In the genomic region with DNA sequence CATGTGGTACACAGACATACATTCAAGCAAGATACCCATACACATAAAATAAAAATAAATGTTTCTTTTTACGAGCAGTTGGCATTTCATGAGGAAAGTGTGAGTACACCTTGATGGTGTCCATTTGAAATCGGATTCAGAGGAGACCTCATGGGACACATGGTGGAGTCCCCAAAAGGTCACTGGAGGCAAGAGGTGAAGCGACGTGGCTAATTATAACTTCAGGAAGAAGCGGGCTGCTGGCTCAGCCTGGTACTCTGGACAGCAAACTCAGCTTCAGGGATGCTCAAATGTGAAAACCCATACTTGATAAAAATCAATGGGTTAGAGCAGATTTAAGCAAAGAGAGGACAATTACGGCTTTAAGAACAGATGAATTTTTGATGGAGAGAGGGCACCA, we compare ENCODE assay signal across 8 mouse cellular contexts. TPM values are rescaled to one million over a fixed set of nuclear protein-coding genes. Genes with fewer than 3 reads are reported as not detected.
DNase-seq lines count a peak whose midpoint lies in the region; ATAC-seq lines count a peak whose summit lies in the region.

No protein-coding gene starts in this region.

- peaks cover 24% of the 10 kb centered on the region for H3K4me1 ChIP-seq in heart, embryonic 11.5 days (ENCODE audit: control insufficient read depth, insufficient read depth, low read length)
- H3K4me1 ChIP-seq in brown adipose tissue, adult 24 weeks (ENCODE audit: control insufficient read depth, insufficient read depth, insufficient read length, low read length) = peaks cover 18% of the 10 kb centered on the region
- H3K4me1 ChIP-seq in hindbrain, embryonic 13.5 days (replicated peaks) = peaks cover 31% of the 10 kb centered on the region

- intact Hi-C loops in heart, postnatal 10 days (cut with DNase I) = no loop called here

- H3K4me3 ChIP-seq in heart, embryonic 11.5 days (ENCODE audit: low read depth, low read length) = no peak overlapping the region
- no peak overlapping the region for H3K4me3 ChIP-seq in brown adipose tissue, adult 24 weeks (ENCODE audit: insufficient read depth, low read depth, low read length)
- H3K4me3 ChIP-seq in hindbrain, embryonic 13.5 days = peak overlapping the region; percentile 25
- H3K4me3 ChIP-seq in macrophage (ENCODE audit: inconsistent target) = no peak overlapping the region

- ATAC-seq in heart, embryonic 11.5 days (replicated peaks; ENCODE audit: insufficient number of reproducible peaks, low FRiP score, low TSS enrichment) = no peak
- ATAC-seq in hindbrain, embryonic 13.5 days (ENCODE audit: low FRiP score) = no peak
- no peak for ATAC-seq in granulocyte monocyte progenitor cell, adult 5-6 weeks (replicated peaks; ENCODE audit: poor library complexity, severe bottlenecking)

- H3K27me3 ChIP-seq in heart, embryonic 11.5 days (ENCODE audit: control insufficient read depth, insufficient read depth, low read length) = no peaks in the 10 kb centered on the region
- 0 out of 2 replicates have a peak, but pooled peaks cover 3% of the 10 kb centered on the region for H3K27me3 ChIP-seq in hindbrain, embryonic 13.5 days

- H3K36me3 ChIP-seq in heart, embryonic 11.5 days (ENCODE audit: control insufficient read depth, insufficient read depth, low read length) = no peaks in the 10 kb centered on the region
- no peaks in the 10 kb centered on the region for H3K36me3 ChIP-seq in hindbrain, embryonic 13.5 days
- H3K36me3 ChIP-seq in macrophage (ENCODE audit: inconsistent target) = no peaks in the 10 kb centered on the region; the same call in 1 of the 2 replicates

- H3K27ac ChIP-seq in heart, embryonic 11.5 days (ENCODE audit: low read depth, low read length) = no peak overlapping the region
- peak overlapping the region; percentile 56; the same call in 1 of the 2 replicates for H3K27ac ChIP-seq in brown adipose tissue, adult 24 weeks (replicated peaks; ENCODE audit: low read depth, low read length)
- H3K27ac ChIP-seq in hindbrain, embryonic 13.5 days = peak overlapping the region; percentile 50
- H3K27ac ChIP-seq in macrophage = peak overlapping the region; percentile 34; the same call in 1 of the 2 replicates

- no peak overlapping the region for H3K9ac ChIP-seq in heart, embryonic 11.5 days (ENCODE audit: low read depth, low read length)
- H3K9ac ChIP-seq in hindbrain, embryonic 13.5 days = peak overlapping the region; percentile 55; the same call in 1 of the 2 replicates

- no peak for DNase-seq in heart, postnatal 10 days
- DNase-seq in left cerebral cortex, adult 9 months (ENCODE audit: low spot score in 2 of 2) = no peak
- no peak for DNase-seq in urinary bladder, postnatal 36 days (ENCODE audit: low spot score in 2 of 2)

- H3K4me2 ChIP-seq in heart, embryonic 11.5 days = peak overlapping the region; percentile 70
- H3K4me2 ChIP-seq in hindbrain, embryonic 13.5 days = peak overlapping the region; percentile 53

- 67% methylated on average over 6 of the region's 6 CpGs for WGBS in heart, embryonic 11.5 days (ENCODE audit: insufficient replicate concordance)
- WGBS in hindbrain, embryonic 13.5 days = 72% methylated on average over 6 of the region's 6 CpGs
- 91% methylated on average over 6 of the region's 6 CpGs for WGBS in macrophage (ENCODE audit: missing documents)

- H3K79me2 ChIP-seq in macrophage (ENCODE audit: inconsistent target) = no peaks in the 10 kb centered on the region

- no peaks in the 10 kb centered on the region for H3K9me3 ChIP-seq in heart, embryonic 11.5 days (replicated peaks; ENCODE audit: control insufficient read depth, low read length)
- no peaks in the 10 kb centered on the region for H3K9me3 ChIP-seq in hindbrain, embryonic 13.5 days

RNA-seq across cellular contexts. Expression of gene H6pd, which starts 20.5 kb away (rescaled TPM):
- 4.8 and 6.2 TPM in 2 replicates for polyA plus RNA-seq in heart, embryonic 11.5 days (2014; fragmentation: Nextera tagmentation; extraction: Ambion mirVana)
- 10 to 100 TPM; 41.9 to 45.6 TPM for total RNA-seq in heart, postnatal 10 days (2021)
- 66.4 and 85.8 TPM in 2 replicates for polyA plus RNA-seq in brown adipose tissue, adult 24 weeks (2012; ENCODE audit: insufficient read depth, insufficient read length, missing spikeins)
- 2.4 and 2.7 TPM in 2 replicates for polyA plus RNA-seq in hindbrain, embryonic 13.5 days (2015; fragmentation: Nextera tagmentation; extraction: Ambion mirVana)
- 10 to 100 TPM in 10 of 26 experiments, 1 to 10 TPM in 16; 1.4 to 23.8 (median 6.3) TPM for total RNA-seq in macrophage (2018; cell fraction: chromatin; rRNA removed)
- 10 to 100 TPM; 11.4 to 32.2 (median 18.9) TPM for total RNA-seq in macrophage (2018; cell fraction: cytosol; rRNA removed)
- 10 to 100 TPM in 25 of 26 experiments, 1 to 10 TPM in 1; 7.6 to 43.4 (median 25.0) TPM for total RNA-seq in macrophage (2018; cell fraction: nucleus; rRNA removed)
- 19.3 to 30.3 TPM (median 22.0 TPM) in 3 replicates for polyA plus RNA-seq in macrophage (2018)
- total RNA-seq in granulocyte monocyte progenitor cell, adult 5-6 weeks (2014; fragmentation: Nextera tagmentation) = 15.3 and 18.1 TPM in 2 replicates
- 27.5 and 28.8 TPM in 2 replicates for total RNA-seq in granulocyte monocyte progenitor cell, adult 5-6 weeks (2017)

RNA-seq across cellular contexts. Expression of gene Spsb1, which starts 33.5 kb away (rescaled TPM):
- polyA plus RNA-seq in heart, embryonic 11.5 days (2014; fragmentation: Nextera tagmentation; extraction: Ambion mirVana) = 4.7 and 5.6 TPM in 2 replicates
- 10 to 100 TPM; 34.3 to 56.2 TPM for total RNA-seq in heart, postnatal 10 days (2021)
- polyA plus RNA-seq in brown adipose tissue, adult 24 weeks (2012; ENCODE audit: insufficient read depth, insufficient read length, missing spikeins) = 24.3 and 32.5 TPM in 2 replicates
- 7.2 and 7.8 TPM in 2 replicates for polyA plus RNA-seq in hindbrain, embryonic 13.5 days (2015; fragmentation: Nextera tagmentation; extraction: Ambion mirVana)
- 100 to 1,000 TPM in 1 of 26 experiments, 10 to 100 TPM in 2, 1 to 10 TPM in 12, under 1 TPM in 9, not detected in 2; 0.40 to 117 (median 1.9) TPM for total RNA-seq in macrophage (2018; cell fraction: chromatin; rRNA removed)
- 10 to 100 TPM in 1 of 26 experiments, 1 to 10 TPM in 1, under 1 TPM in 24; 0.14 to 13.2 (median 0.43) TPM for total RNA-seq in macrophage (2018; cell fraction: cytosol; rRNA removed)
- total RNA-seq in macrophage (2018; cell fraction: nucleus; rRNA removed) = 10 to 100 TPM in 2 of 26 experiments, 1 to 10 TPM in 8, under 1 TPM in 11, not detected in 5; 0.17 to 64.0 (median 0.77) TPM
- polyA plus RNA-seq in macrophage (2018) = 0.23 to 1.8 TPM (median 1.5 TPM) in 3 replicates
- not detected in 2 replicates for total RNA-seq in granulocyte monocyte progenitor cell, adult 5-6 weeks (2014; fragmentation: Nextera tagmentation)
- total RNA-seq in granulocyte monocyte progenitor cell, adult 5-6 weeks (2017) = not detected in 2 replicates
